Mouse (Mus musculus): Measurements from ENCODE around the gene Bglap2.

DNA sequence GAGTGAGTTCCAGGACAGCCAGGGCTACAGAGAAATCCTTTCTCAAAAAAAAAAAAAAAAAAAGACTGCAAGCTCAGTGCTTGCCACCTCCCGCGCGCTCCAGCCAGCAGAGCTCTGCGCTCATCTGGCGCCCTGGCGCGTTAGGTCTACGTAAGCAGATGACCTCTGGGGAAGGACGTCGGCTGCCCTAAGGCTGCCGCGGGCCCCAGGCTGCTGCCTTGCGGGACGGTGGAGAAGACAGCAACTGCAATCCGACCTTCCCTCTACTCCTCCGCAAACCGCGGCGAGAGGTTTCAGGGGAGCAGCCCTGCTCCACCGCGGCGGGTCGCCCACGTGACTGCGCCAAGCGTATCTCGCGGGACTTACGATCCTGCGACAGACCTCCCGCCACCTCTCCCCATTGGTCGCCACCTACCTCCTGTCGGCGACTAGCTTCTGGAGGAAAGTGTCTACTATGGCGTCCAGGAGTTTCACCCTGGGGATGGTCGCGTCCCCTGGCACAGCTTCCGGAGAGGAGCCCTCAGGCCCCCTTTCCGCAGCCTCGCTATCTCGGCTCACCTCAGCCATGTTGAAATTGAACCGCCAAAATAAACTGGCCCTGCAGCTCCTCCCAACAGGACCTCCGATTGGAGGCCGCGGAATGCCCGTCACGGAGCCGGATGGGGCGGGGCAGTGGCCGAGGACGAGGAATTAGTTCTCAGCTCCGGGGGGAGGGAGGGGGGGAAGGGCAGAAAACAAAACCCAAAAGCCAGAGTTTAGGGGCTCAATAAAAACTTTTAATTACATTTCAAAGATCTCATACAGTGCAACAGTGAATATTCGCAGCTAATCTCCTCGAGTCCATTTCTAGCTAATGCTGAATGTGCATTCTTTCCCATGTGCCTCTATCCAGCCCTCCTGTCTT lies 31.5 kb upstream of the Bglap2 start, which contains the start of gene Pmf1:
- TF ChIP-seq ZNF384 (IDR thresholded peaks at IDR 0.05; ENCODE audit: low read depth, low read length), result peak; percentile 83
- TF ChIP-seq TBP (conservative IDR thresholded peaks at IDR 0.05; ENCODE audit: low read depth, low read length), result peak; percentile 67
- peak; percentile 84; the same call in 1 of the 2 replicates for TF ChIP-seq ZMIZ1 (IDR thresholded peaks at IDR 0.05; ENCODE audit: low read depth, low read length)
- TF ChIP-seq CTCF (conservative IDR thresholded peaks at IDR 0.05 in 1 of 2, IDR thresholded peaks at IDR 0.05 in 1 of 2; ENCODE audit: low read depth in 2 of 2, low read length in 2 of 2), result no peak
- TF ChIP-seq RAD21 (IDR thresholded peaks at IDR 0.05; ENCODE audit: low read depth, low read length), result no peak
- TF ChIP-seq POLR2AphosphoS2 (IDR thresholded peaks at IDR 0.05; ENCODE audit: low read depth, low read length), result peak; percentile 90
